Mouse (Mus musculus): ENCODE results near the gene Amt.
"Not testable (repeated sequence)": the region's sequence is repeated elsewhere in the genome, so short reads cannot be mapped to it uniquely, and the experiment has no call there.

Amt gene

DNA sequence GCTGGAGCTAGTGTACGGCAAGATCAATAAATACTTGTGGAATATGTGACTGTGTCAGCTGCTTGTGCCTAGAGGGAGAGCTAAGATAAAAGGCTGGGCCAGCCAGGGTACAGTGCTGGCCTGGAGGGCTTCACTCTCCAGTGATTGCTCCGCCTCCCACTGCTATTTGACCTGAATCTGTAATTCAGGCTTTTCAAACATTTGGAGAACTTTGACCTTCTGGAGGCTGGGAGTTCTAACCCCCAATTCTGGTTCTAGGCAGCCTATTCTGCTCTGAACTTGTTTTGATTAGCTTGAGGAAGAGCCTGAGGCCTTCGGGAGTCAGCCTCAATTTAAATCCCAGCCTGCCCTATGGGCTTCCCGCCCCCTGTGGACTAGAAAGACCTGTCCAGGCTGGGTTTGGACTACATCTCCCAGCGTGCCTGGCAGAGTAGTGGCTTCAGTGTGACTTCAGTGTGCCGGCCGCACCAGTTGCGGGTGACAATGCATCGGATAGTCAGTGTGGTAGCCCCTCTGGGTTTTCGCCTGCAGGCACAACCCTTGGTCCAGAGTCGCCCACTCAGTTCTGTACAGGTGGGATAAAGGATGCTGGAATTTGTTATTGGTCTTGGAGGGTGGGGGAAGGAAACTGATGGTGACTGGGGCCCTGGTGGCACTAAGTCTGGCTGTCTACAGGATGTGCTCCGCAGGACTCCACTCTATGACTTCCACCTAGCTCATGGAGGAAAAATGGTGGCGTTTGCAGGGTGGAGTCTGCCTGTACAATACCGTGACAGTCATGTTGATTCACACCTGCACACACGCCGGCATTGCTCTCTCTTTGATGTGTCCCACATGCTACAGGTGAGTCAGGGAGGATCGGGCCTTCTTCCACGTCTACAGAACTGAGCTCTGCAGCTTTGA, at the start of gene Amt:
Gene Amt, plus strand, starts transcription at position 401 of the 903 bp plus-strand sequence.
- DNase-seq, result peak; percentile 45

GRCm38 (mm10) chr9:108248957-108249356, 47.7 kb upstream of the Amt start:
- DNase-seq, result no peak

DNA sequence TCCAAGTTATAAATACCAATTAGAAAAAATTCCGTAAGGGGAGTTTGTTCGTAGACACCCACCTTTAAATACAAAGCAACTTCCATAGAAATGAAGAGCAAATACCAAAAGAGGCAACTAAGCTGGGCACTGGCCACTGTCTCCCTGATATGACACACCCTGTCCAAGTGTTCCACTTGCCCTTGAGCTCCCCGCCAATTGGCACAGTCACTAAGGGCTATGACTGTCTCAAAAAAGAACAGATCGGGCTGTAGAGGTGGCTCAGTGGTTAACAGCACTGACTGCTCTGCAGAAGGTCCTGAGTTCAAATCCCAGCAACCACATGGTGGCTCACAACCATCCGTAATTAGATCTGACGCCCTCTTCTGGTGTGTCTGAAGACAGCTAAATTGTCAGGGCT, 44.8 kb upstream of the Amt start:
- no peak for DNase-seq

DNA sequence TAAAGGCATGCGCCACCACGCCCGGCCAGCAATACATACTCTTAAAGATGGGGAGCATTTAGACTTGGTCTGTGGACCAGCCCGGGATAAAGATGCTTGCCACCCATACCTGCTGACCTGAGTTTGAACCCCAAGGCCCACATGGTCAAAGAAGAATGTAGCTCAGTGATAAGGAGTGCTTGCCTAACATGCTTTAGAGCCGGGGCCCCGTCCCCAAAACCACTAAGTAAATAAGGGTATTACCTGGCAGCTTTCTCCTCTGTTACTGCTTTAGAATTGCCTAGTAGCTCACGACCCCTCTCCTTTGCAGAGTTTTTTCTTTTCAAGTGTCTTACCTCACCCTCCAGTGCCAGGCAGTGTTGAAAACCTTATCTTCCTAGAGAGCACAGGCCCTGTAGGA, 43.9 kb upstream of the Amt start:
- no peak for DNase-seq

GRCm38 (mm10) chr9:108260526-108260925, 36.1 kb upstream of the Amt start:
- DNase-seq, result no peak

- DNase-seq, result no peak
These were observed 34.8 kb upstream of the Amt start for GRCm38 (mm10) chr9:108261865-108262264.

DNA sequence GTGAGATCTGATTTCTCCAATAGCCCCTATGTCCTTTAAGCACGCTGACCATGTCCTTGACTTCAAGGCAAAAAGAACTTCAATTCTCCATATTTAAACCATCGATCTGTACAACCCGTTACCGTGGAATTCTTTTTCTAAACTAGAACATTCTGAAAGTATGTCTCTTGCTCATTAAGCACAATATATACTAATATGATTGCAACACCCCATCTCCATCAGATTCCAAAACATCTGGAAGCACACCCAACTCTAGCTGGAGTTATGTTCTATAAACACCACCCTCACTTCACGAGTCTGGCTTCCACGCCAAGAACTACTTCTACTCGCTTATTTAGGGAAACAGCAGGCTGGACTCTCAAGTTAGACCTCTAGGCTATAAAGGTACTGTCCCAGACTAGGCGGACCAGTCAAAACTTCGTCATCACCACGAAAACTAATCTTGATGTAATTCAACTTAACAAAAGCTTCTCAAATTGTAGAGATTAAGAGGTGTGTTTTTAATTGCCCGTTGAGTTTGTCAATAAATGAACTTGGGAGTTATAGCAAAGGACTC, 34.1 kb upstream of the Amt start:
- no peak for DNase-seq

- no peak for DNase-seq
These were observed 33.4 kb upstream of the Amt start for GRCm38 (mm10) chr9:108263131-108263681.

- DNase-seq, result peak; percentile 99
These were observed 32.9 kb upstream of the Amt start, which contains the start of gene Dag1 for GRCm38 (mm10) chr9:108263690-108264190. Dag1 (minus strand) TSS chr9:108263958.

GRCm38 (mm10) chr9:108264191-108264921, 32.3 kb upstream of the Amt start:
- peak; percentile 46 for DNase-seq

DNA sequence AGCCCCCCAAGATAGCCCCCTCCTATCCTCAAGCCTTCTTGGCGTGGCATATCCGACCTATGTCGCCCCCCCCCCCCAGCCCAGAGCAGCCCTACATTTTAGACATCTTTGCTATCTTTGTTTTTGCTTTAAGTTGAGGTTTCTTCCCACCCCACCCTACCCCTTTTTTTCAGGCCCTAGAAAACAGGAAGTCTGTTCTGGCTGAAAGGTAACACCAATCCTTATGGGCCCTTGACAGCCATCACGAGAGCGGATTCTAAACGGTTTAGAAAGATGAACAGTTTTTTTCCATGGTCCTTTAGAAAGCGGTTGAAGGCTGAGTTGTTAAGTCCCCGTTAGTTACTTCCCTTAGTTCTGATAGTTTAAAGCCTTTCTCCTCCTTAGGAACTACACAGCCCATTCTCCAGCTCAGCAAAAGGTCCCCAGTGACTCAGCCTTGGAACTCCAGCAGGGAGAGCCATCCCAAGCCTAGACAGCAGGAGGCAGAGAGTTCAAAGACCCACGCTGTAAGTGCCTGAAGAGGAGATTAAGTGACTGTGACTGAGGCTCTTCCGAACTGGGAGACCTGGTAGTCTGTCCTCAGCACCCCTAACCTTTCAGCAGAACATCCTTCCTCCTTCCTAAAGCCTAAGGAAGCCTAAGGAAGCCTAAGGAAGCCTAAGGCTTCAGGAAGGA, 30.3 kb upstream of the Amt start:
- DNase-seq, result no peak

GRCm38 (mm10) chr9:108267691-108268090, 29.0 kb upstream of the Amt start:
- DNase-seq, result no peak

DNA sequence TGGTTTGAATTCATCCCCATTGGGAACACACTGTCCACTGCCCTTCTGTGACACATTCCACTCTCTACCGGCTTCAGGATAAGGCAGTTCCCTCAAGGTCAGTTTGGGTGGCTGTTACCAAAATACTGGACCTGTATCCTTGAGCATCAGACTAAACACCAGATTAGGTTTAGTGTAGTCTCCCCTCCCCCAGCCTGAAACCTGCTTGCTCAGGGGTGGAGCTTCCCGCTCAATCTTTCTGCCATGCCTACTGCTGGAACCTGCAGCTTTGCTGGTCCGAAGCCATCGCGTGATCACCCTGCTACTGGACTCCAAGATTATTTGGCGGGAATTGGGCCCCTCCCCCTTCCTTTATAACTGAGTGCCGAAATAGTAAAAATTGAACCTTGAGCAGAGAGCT, 28.0 kb upstream of the Amt start:
- DNase-seq, result not testable (repeated sequence)

- no peak for DNase-seq
These were observed 24.7 kb upstream of the Amt start for GRCm38 (mm10) chr9:108271941-108272340.

DNA sequence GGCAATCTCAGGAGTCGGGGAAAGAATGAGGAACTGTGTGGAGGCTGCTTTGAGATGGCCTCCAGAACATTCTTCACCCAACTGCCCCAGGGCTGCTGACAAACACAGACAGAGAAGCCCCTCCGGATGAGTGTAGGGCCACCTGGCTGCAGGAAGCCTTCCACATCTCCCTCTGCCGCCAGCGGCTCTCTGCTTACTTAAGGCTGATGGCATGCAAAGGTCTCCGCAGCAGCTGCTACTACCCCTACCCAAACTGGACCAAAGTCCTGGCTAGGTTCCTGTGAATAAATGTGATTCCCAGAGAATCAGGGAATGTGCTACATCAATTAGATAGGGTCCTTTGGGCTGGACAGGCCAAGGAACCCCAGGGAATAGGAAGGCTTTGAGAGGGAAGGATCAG, 24.0 kb upstream of the Amt start:
- no peak for DNase-seq

- DNase-seq, result no peak
These were observed 23.2 kb upstream of the Amt start for GRCm38 (mm10) chr9:108273485-108273884.

DNA sequence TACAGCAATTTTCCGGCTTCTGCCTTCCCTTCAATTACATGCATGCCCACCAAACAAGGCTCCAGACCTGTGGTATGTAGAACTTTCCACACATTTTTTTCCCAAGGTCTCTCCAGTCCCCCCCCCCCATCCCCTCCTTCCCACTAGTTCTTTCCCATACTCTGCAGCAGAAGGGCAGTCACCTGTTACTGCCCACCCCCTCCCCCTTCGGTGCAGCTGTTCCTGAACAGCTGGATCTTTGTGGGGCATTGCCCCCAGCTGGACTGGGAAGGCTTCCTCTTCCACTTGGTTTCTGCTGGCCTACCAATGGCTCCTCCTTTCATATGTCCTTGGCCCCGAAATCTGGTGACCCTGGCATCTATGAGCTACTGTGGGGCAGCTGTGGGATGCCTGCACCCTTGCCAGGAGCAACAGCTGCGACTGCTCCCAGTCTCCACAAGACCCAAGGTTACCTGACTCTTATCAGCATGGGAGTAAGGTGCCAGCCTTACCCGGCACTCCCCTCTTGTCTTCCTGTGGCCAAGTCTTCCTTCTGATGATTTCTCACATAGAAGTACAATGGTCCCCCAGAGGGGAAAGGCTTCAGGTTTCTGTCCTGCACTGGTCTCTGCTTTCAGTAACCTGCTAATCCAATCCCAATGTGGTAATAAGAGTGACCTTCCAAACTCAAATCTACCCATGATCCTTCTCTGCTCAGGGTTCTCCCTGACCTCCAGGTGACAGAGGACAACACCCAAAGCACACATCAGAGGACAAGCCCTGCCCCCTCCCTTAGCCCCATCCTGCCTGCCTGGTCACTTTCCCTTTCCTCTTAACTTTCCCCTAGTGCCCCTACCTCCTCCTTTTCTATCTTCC, 21.9 kb upstream of the Amt start:
- no peak for DNase-seq

DNA sequence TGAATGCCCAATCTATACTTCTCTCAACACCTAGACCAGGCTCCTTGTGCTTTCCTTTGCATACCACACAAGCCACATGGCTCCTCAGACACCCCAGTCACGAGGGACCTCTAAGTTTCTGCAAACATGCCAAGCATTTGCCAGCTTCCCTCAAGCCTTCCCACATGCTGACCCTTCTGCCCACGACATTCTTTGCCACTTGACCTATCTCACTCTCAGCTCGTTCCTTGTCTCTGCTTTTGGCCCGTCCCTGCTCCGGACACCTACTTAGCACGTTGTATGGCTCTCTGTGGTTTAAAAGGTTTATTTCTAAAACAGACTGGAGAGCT, 21.4 kb upstream of the Amt start:
- no peak for DNase-seq

DNA sequence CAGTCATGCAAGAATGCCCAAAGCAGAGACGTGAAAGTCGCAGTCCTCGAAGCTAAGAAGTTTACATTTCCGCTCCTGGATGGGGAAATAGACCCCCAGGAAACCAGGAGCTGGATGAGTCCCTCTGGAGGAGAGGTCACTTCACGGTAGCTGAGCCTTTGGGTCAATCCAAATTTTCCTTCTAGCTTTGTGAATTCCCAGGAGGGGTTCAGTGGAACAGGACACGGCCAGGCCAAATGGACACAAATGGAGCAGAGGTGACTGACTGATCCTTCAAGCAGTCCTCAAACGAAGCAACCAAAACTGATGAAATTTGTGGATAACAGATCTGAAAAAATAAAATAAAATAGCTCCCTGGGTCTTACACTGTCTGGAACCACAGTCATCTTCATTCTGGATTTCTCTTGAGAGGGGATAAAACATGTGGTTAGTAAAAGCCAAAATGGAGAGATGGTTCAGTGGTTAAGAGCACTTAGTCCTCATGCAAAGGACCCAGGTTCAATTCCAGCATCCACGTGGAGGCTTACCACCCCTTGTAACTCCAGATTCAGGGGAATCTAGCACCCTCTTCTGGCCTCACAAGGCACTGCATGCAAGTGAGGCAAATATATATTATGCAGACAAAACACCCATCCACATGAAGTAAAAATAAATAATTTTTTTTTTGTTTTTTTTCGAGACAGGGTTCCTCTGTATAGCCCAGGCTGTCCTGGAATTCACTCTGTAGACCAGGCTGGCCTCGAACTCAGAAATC, 17.8 kb upstream of the Amt start:
- no peak for DNase-seq

DNA sequence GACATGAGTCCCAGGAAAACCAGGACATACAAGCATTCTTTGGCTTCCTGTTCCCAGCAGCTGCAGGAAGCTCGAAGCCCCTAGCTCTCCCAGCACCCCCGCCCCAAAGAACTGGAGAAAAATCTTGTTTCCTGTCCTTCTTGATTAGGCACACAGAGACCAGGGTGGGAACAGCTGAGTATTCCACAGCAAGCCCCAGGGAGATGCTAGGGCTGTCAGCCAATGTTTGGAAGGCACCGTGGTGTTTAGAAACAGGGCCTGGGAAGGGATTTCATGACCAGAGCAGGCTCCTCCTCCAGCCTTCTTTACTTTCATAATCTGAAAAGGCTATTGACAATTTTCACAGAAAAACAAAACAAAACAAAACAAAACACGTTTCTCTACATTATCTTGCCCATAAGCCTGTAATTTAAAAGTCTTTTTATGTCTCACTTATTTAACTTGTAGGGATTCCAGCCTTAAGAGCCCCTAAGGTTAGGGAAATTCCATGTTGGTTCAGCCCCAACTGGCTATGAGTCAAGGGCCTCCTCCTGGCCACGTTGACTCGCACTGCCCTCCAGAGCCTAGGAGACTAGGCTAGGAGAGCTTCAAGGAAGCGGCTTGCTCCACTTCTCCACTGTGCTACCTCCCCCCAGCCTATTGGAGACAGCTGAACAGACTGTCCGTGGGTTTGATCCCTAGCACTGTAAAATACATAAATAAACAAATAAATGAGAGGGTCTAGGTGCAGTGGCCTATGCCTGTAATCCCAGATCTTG, 16.4 kb upstream of the Amt start:
- no peak for DNase-seq

Data from cerebellum, adult 8-10 months (tissue).